Mouse (Mus musculus): ENCODE data around the gene Thegl.

The Thegl gene

DNA sequence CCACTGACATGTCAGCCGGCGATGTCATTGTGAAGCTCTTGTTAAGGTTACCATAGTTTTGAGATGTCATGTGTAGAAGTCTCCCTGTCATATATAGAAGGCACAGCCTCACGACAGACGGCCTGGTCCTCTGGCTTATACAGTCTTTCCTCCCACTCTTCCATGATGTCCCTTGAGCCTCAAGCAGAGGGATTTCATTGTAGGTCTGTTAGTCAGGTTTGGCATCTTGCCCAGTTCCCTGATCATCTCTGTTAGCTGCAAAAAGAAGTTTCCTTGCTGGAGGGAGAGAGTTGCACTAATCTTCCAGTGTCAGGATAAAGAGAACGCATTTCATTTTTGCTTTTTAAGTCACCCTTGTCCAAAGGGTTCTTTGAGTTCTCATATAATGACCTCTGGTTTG lies 36.8 kb downstream of the Thegl start:
- peak; percentile 56 for DNase-seq (ENCODE audit: low read depth)

DNA sequence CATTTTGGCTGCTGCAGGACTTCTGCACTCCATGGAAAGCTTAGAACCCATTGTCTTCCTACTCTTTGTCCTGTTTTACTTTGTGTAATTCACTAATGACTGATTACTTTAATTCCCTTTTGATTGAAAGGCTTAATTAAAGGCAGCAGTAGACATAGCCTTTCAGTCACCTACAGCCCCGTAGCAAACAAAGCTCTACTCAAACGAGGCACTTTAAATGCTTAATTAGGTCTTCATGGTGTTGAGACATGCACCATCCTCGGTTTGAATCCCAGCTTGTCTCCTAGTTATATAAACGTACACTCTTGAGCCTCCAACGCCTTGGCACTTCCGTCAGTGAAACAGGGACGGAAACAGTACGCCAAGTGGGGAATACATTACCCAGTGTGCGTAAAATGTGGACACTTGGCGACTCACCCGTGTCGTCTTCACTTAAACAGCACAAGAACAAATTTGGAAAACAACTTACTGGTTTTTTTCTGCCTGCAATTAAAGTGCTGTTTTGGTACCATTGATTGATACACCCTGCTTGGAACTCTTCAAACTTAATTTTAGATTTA lies 41.1 kb downstream of the Thegl start:
- no peak for DNase-seq (ENCODE audit: low read depth)

- DNase-seq (ENCODE audit: low read depth) = no peak
Observed at GRCm38 (mm10) chr5:77060363-77060762, 44.5 kb downstream of the Thegl start.

DNA sequence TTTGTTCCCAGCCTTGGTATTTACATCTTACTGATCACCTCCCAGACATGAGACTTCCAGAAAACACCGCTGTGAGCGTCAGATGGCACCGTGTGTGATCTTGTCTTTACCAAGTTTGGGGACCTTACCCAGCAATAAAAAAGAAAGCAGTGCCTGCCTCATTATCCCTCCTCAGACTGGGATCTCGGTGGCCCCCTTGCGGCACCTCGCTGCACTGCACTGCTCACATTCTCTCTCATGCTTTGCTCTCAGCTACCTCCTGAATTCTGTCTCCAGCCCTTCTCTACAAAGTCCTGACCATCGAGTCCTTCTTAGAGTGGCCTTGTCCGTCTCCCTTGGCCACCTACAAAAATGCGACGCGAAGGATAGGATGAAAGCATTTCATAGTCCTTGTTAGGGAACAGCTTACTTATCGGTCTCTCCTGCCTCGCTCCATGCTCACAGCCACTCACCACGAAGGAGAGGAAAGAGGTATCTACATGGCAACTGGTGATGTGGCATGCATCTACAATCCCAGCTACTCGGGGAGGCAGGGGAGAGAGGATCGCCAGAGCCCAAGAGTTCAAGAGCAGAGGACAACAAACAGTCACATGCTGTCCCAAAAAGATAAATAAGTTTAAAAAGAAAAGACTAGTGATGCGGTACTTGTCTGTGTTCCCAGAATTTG lies 45.7 kb downstream of the Thegl start:
- DNase-seq (ENCODE audit: low read depth) = peak; percentile 71

GRCm38 (mm10) chr5:77067321-77067720 lies 51.5 kb downstream of the Thegl start:
- DNase-seq (ENCODE audit: low read depth) = no peak

DNA sequence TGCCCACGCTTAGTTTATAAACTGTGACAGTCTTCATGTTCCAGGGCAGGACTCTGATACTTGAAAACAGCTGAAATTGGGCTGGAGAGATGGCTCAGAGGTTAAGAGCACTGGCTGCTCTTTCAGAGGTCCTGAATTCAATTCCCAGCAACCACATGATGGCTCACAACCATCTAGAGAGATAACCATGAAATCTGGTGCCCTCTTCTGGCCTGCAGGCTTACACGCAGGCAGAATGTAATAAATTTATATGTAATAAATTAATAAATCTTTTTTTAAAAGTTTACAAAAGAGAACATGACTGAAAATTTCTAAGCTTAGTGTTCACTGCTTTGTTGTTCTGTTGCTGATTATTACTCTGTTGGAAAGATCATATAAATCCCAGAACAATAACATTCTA lies 55.2 kb downstream of the Thegl start:
- DNase-seq (ENCODE audit: low read depth) = peak; percentile 29

- DNase-seq (ENCODE audit: low read depth) = no peak
Observed at GRCm38 (mm10) chr5:77071626-77072025, 55.8 kb downstream of the Thegl start.

DNA sequence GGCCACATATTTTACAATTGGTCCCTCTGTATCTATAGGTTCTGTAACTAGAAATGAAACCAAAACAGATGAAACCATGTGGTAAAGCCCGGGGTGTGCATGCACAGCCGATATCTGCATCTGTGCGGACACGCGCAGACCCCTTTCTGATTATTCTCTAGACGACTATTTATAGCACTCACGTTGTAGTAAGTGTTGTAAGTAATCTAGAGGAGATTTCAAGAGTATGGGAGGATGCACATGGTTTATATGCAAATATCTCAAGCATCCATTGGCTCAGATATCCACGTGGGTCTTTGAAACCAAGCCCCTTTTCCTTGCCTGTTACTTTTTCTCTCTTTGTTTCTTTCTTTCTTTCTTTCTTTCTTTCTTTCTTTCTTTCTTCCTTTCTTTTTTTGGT lies 58.0 kb downstream of the Thegl start:
- no peak for DNase-seq (ENCODE audit: low read depth)

DNA sequence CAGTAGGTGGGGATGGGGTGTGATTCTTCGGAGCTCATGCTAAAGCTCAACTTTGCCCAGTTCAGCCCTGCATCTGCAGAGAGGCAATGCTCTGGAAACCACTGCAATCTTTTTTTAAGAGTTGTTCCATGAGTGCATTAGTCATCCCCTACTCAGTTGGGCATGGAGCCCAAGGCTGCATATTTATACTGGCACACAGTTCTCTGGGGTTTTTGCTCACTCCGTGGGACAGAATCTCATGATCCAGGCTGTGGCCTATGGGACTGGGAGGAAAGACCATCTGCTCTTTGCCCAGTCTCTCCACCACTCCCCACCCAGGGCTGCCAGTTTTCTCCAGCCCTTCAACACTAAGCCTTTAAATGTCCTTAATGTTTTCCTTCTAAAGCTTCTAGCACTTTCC lies 59.1 kb downstream of the Thegl start:
- DNase-seq (ENCODE audit: low read depth) = peak; percentile 93

GRCm38 (mm10) chr5:77075951-77076350 lies 60.1 kb downstream of the Thegl start:
- peak; percentile 80 for DNase-seq (ENCODE audit: low read depth)

DNA sequence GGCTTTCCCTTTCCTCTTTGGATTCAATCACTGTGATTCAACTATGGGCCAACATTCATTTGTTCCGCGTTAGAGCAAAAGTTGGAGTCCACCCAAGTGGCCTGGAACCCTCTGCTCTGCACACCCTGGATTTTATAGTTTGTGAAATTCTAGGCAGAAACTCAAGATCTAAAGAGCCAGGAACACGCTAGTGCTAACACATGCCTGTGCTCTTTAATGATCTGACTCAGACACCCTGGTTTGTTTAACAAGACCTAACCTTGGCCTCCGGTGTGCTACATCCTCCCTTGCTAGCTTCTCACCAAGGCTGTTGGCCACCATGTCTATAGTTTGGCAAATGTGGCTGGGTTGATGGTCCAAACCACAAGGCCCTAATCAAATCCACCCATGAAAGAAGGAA lies 64.9 kb downstream of the Thegl start:
- peak; percentile 88 for DNase-seq (ENCODE audit: low read depth)

DNA sequence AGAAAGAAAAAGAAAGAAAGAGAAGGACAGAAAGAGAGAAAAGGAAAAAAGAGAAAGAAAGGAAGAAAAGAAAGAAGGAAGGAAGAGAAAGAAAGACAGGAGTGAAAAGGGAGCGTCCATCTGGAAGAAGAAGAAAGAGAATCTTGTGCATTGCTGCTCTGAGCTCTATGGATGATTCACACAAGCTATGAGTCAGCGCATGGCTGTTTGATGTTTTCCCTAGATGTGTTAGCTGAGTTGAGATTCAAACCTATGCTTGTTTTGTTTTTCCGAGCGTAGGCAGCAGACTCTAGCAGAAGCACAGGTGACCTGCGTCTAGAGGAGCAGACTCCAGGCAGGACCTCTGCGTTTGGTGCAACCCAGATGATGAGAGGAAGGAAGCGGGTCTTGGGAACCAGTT lies 66.9 kb downstream of the Thegl start:
- peak; percentile 76 for DNase-seq (ENCODE audit: low read depth)

GRCm38 (mm10) chr5:77084418-77084817 lies 68.6 kb downstream of the Thegl start:
- DNase-seq (ENCODE audit: low read depth) = no peak

DNA sequence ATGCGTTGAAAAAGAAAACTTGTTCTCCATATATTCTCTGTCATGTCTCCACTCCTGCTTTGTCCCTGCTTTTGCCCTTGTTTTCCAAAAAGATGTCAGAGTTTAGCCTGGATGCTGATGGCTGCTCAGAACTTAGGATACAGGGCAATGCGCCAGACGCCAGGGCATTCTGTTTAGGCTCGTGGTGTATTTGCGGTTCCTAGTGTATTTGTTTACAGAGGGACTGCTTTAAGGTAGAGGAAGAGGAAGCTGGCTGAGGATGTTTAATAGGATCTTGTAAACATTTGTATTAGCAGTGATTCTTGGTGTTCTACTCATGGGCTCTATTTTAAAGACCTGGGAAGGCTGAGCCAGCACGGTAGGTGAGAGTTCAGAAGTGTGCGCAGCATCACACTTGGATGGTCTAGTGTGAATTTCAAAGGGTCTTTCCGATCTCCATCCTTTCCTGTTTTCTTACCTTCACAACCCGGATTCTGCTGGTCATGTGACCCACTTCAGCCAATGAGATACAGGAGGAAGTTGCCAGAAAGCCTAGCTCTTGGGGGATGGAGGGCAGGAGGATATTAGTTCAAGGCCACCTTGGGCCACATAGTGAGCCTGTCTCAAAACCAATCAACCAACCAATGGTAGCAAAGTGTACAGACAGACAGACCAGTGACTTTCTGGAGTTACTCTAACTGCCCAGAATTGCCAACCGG lies 70.1 kb downstream of the Thegl start:
- DNase-seq (ENCODE audit: low read depth) = no peak

DNA sequence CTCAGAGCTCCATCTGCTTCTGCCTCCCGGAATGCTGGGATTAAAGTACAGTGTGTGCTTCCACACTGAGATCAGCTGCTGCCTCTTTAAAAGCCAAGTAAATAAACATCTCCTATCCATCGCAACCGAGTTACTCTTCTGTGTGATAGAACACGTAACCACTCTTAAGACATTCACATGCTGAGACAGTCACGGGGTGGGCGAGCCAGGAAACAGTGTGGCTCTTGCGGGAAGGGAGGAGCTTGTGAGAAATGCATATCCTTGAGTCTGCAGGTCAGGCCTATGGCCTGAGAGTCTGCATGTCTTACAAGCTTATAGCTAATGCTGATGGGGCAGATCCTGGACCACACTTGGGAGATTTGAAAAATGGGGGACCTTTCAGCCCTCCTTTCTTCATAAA lies 70.7 kb downstream of the Thegl start:
- DNase-seq (ENCODE audit: low read depth) = no peak

GRCm38 (mm10) chr5:77087122-77087521 lies 71.3 kb downstream of the Thegl start:
- DNase-seq (ENCODE audit: low read depth) = no peak

- DNase-seq (ENCODE audit: low read depth) = peak; percentile 34
Observed at GRCm38 (mm10) chr5:77089294-77089693, 73.5 kb downstream of the Thegl start.

DNA sequence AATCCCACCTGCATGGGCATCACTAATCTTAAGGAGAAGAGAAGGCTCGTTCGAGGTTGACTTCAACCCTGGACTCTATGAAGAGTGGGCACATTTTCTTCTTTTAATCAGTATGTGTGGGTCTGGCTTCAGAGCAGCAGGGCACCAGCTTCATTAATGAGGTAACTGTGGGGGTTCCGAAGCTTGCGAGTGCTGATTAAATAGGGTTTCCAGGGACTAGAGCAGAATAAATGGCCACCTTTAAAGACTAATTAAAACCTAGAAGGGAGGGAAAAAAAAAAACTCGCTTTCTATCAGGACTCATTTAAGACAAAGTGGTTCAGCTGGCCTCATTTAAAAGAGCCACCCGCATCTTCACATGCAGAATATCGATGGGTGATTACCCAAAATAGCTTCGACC lies 74.1 kb downstream of the Thegl start:
- no peak for DNase-seq (ENCODE audit: low read depth)

DNA sequence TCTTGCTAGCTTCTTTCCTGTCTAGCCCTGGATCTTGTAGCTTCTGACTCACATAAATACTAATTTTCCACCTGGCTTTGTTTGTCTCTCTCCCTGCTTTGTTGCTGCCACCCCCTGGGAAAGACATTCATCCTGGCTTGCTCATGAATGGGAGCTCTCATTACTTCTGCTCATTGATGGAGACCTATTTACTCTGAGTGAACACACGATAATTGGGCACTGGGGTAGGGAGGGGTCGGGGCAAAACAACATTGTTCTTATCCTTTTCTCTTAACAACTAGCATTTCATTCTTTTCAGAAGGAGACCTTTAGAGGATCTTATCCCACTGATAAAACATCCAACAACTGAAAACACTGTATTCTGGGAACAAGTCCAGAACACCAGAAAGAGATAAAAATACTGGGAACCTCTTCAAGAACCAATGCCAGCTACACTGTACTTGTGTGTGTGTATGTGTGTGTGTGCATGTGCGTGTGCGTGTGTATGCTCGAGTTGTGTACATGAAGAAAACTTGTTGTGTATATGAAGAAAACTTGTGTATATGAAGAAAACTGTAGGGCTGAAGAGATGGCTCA lies 74.8 kb downstream of the Thegl start:
- peak; percentile 31 for DNase-seq (ENCODE audit: low read depth)

DNA sequence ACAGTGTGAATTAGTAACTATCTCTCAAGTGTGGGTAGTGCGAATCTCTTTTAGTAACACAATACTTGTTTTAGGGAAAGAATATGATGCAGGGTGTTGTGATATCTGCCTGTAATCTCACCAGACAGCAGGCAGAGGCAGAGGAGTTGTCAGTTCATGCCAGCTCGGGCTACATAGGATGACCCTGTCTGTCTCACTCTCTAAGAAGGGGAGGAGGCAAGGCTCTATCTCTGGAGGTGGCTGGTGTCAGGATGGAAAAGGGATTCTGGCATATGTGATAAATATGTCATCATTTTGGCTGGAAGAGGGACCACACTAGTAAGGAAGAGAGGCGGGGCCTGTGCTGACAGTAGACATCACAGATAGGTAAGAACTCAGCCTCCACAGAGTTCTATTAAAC lies 76.1 kb downstream of the Thegl start:
- DNase-seq (ENCODE audit: low read depth) = no peak

GRCm38 (mm10) chr5:77092531-77092930 lies 76.7 kb downstream of the Thegl start:
- DNase-seq (ENCODE audit: low read depth) = no peak

DNA sequence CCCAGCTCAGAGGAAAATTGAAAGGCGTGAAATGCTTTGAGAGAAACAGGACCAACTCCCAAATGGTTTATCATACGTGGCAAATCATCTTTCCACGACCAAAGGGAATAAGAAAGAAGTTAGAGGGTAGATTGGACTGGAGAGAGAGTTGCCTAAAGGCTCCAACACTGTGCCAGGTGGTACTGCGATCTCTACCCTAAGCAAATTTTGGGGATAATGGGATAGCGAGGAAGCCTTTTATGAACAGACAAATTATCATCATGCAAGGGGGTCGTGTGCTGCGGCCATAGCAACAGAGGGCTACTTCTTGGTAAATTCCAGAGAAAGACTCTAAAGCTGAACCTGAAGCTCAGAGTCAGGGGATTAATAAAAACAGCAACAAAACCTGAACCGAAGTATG lies 78.1 kb downstream of the Thegl start:
- no peak for DNase-seq (ENCODE audit: low read depth)
